8 mouse cellular contexts compared by ENCODE assay signal in the genomic region with DNA sequence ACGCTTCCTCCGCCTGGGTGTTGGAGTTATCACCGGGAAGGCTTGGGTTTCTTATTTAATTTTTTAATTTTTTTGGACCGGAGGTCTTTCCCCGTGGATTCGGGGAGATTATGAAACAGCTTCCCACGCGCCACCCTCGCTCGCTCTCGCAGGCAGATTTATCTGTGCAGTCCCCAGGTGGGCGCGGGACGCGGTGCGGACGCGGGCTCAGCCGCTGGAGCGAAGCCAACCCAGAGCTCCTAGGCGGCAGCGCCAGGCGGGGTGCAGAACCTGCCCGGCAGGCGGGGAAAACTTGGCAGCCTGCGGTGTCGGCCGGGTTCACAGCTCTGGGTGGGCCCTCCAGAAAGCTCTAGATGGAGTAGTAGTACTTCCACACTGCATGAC. TPM values are rescaled to one million over a fixed set of nuclear protein-coding genes. Genes with fewer than 3 reads are reported as not detected.
DNase-seq lines count a peak whose midpoint lies in the region; ATAC-seq and TF ChIP-seq lines count a peak whose summit lies in the region.

No protein-coding gene starts in this region.

- WGBS in intestine, postnatal 0 days: under 1% methylated on average over 28 of the region's 28 CpGs
- under 1% methylated on average over 28 of the region's 28 CpGs for WGBS in small intestine, adult 2 months

- peak; percentile 32 for ATAC-seq in intestine, postnatal 0 days
- peak; percentile 40; the same call in 1 of the 2 replicates for ATAC-seq in megakaryocyte progenitor cell, adult 5-6 weeks (replicated peaks; ENCODE audit: poor library complexity)

- H3K4me2 ChIP-seq in intestine, postnatal 0 days (replicated peaks; ENCODE audit: low read depth): peak overlapping the region; percentile 80

- intact Hi-C loops in left cerebral cortex, postnatal 4 days (cut with DNase I): loop anchor here (10.0 kb wide), 3 partner anchors 138 to 458 kb away; no protein-coding TSS in a partner anchor

- 0 out of 2 replicates have a peak, but pooled peaks have one; percentile 15 for TF ChIP-seq POLR2A in cortical plate, adult 2 months (IDR thresholded peaks at IDR 0.05; ENCODE audit: extremely low read depth, insufficient read depth, low read length)
- no peak; the same call in 1 of the 2 replicates for TF ChIP-seq POLR2A in small intestine, adult 2 months (IDR thresholded peaks at IDR 0.05; ENCODE audit: low read depth, low read length)

- H3K4me3 ChIP-seq in cortical plate, adult 2 months (ENCODE audit: insufficient read depth, low read length): peak overlapping the region; percentile 95
- peak overlapping the region; percentile 62 for H3K4me3 ChIP-seq in intestine, postnatal 0 days (ENCODE audit: low read depth, low read length)
- peak overlapping the region; percentile 90 for H3K4me3 ChIP-seq in small intestine, adult 2 months (ENCODE audit: low read depth, low read length)

- no peaks in the 10 kb centered on the region for H3K27me3 ChIP-seq in intestine, postnatal 0 days (replicated peaks; ENCODE audit: control insufficient read depth, insufficient read depth, low read length)
- H3K27me3 ChIP-seq in small intestine, adult 2 months (ENCODE audit: control insufficient read depth, insufficient read depth, low read length): no peaks in the 10 kb centered on the region

- peak; percentile 52 to 61 for DNase-seq in adrenal gland, adult 18-20 months (ENCODE audit: low spot score in 2 of 2)
- peak; percentile 38 to 44 for DNase-seq in gastrocnemius, postnatal 4 days (ENCODE audit: low spot score in 2 of 2)
- DNase-seq in left cerebral cortex, postnatal 4 days: peak; percentile 50
- no peak for DNase-seq in spleen, postnatal 4 days (ENCODE audit: low spot score in 2 of 2)

- H3K9ac ChIP-seq in intestine, postnatal 0 days (ENCODE audit: low read depth, low read length): peak overlapping the region; percentile 78

- no peaks in the 10 kb centered on the region; the same call in 1 of the 2 replicates for H3K4me1 ChIP-seq in cortical plate, adult 2 months (ENCODE audit: control insufficient read depth, insufficient read depth, low read length)
- peaks cover 8% of the 10 kb centered on the region; the same call in 1 of the 2 replicates for H3K4me1 ChIP-seq in intestine, postnatal 0 days (replicated peaks; ENCODE audit: control insufficient read depth, insufficient read depth, low read length)
- H3K4me1 ChIP-seq in small intestine, adult 2 months (ENCODE audit: control insufficient read depth, insufficient read depth, insufficient read length, low read length): peaks cover 6% of the 10 kb centered on the region; the same call in 1 of the 2 replicates

- no peaks in the 10 kb centered on the region for H3K36me3 ChIP-seq in intestine, postnatal 0 days (ENCODE audit: control insufficient read depth, insufficient read depth)
- no peaks in the 10 kb centered on the region for H3K36me3 ChIP-seq in small intestine, adult 2 months (ENCODE audit: control insufficient read depth, insufficient read depth, low read length)

- TF ChIP-seq CTCF in cortical plate, adult 2 months (IDR thresholded peaks at IDR 0.05; ENCODE audit: extremely low read depth, insufficient read depth, low read length): no peak
- peak; percentile 43 for TF ChIP-seq CTCF in intestine, postnatal 0 days (IDR thresholded peaks at IDR 0.05; ENCODE audit: low read depth)
- no peak for TF ChIP-seq CTCF in small intestine, adult 2 months (IDR thresholded peaks at IDR 0.05; ENCODE audit: extremely low read depth, insufficient read length, insufficient replicate concordance, low read depth, low read length)

- H3K9me3 ChIP-seq in intestine, postnatal 0 days (ENCODE audit: control insufficient read depth): no peaks in the 10 kb centered on the region

- peak overlapping the region; percentile 91 for H3K27ac ChIP-seq in cortical plate, adult 2 months (ENCODE audit: insufficient read depth, low read length)
- H3K27ac ChIP-seq in intestine, postnatal 0 days (ENCODE audit: low read depth, low read length): peak overlapping the region; percentile 43
- H3K27ac ChIP-seq in small intestine, adult 2 months (ENCODE audit: insufficient read depth, low read depth, low read length): peak overlapping the region; percentile 80

RNA-seq across cellular contexts. Expression of a gene that starts 0.9 kb away (rescaled TPM):
- total RNA-seq in adrenal gland, adult 18-20 months (2021): 10 to 100 TPM; 18.9 to 26.6 TPM
- polyA plus RNA-seq in cortical plate, adult 2 months (2012; rRNA removed): 20.5 and 21.2 TPM in 2 replicates
- total RNA-seq in gastrocnemius, postnatal 4 days (2021): 10 to 100 TPM; 47.6 to 51.2 TPM
- 15.8 and 16.3 TPM in 2 replicates for polyA plus RNA-seq in intestine, postnatal 0 days (2015; fragmentation: Nextera tagmentation; extraction: Ambion mirVana)
- total RNA-seq in left cerebral cortex, postnatal 4 days (2021): 10 to 100 TPM; 73.6 to 80.7 TPM
- 0.17 TPM in 1 of 2 replicates, not detected in the other for total RNA-seq in megakaryocyte progenitor cell, adult 5-6 weeks (2015)
- total RNA-seq in megakaryocyte progenitor cell, adult 5-6 weeks (2017): 0.10 TPM in 1 of 2 replicates, not detected in the other
- 4.9 and 15.2 TPM in 2 replicates for polyA plus RNA-seq in small intestine, adult 2 months (2012; rRNA removed)

Comparison
In these comparisons a context has a peak if more than half of its experiments do, and no peak if none do; other contexts are left out.
1. DNase-seq: peak in adrenal gland, adult 18-20 months (2 of 2), gastrocnemius, postnatal 4 days (2 of 2) and left cerebral cortex, postnatal 4 days (single experiment); none in spleen, postnatal 4 days (0 of 2).
2. RNA of a gene that starts 0.9 kb away (total RNA-seq): 73.6 to 80.7 TPM in left cerebral cortex, postnatal 4 days, 47.6 to 51.2 TPM in gastrocnemius, postnatal 4 days and 18.9 to 26.6 TPM in adrenal gland, adult 18-20 months; 0.10 to 0.17 TPM in megakaryocyte progenitor cell, adult 5-6 weeks; every median in the first group is over 10 times any median in the second.
3. Peak in every context shown above with its lines, with median percentiles within 50 percentile points of each other: H3K27ac ChIP-seq and H3K4me3 ChIP-seq.